Mouse (Mus musculus) right cerebral cortex, adult 18-20 months (tissue): ENCODE results near the gene Slc38a7.
"Not testable (repeated sequence)": the region's sequence is repeated elsewhere in the genome, so short reads cannot be mapped to it uniquely, and the experiment has no call there.

Experiments
- DNase-seq: peaks from one replicate; pipeline ENCODE4 v3.0.0; 2022; ENCODE audit warnings: mixed read lengths

The Slc38a7 gene

DNA sequence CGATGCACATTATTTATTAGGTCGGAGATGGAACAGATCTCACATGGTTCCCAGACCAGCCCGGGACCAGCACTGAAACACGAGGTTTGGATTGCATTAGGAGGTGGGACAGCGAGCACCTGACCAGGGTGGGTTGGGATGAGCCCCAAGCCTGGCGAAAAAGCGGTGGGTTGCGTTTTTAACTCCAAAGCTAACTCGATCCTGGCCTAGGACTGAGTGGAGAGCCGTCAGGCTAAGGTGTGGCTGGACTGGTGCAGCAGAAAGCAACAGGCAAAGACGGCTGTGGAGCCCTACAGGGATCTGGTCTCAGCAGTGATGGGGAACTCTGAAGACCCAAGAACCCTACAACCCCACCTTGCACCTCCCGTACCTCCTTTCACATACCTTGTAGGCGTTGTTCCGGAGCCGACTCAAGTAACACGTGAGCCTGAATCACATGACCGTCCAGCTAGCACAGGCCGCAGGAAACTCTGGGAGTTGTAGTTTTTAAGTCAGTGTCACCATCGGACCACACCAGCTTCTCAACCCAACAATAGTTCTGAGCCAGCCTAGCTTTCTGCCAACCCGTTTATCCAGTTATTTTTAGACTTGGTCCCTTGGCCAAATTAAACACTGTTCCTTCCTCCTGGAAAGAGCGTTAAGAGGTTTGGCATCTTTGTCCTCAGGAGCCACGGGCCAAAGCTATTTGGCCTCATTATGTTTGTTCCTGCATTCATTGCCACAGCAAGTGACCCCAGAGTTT is at the start of gene Slc38a7:
Slc38a7 (minus strand) TSS at position 438 of the 742 bp plus-strand sequence.
- DNase-seq: peak; percentile 89

DNA sequence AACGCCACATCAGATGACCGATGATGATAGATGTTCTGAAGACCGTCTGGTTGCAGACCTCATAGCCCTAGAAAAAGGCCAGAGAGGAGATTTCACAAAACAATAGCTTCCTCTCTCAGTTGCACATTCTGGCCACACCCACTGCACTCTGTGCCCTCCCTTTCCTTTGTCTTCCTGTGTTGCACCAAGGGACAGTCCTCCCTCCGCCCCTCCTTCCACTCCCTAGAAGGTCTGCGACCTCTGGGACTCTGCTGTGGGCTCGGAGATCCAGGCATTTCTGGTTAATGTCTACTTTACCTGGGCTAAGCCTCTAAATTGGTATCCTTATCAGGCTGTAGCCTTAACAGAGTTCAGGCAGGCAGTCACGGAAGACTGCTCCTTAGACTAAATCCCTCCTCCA is 48.5 kb upstream of the Slc38a7 start:
- DNase-seq: no peak

DNA sequence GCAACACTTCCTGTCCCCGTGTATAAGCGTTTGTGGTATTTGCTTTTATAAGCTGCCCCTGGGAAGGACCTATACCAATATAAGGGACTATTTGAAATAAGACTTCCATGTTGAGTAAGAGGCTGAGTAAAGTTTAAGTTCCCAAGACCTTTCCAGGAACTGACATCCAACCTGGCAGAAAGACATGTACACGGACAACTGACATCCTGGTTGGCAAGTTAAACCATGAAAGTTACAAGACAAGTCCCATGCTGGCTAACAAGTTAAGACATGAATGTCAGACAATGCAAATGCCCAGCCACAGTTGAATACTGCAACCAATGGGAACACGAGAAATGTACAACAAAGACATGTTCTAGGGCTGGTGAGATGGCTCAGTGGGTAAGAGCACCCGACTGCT is 40.4 kb upstream of the Slc38a7 start:
- no peak for DNase-seq

GRCm38 (mm10) chr8:95888285-95889136 is 35.2 kb upstream of the Slc38a7 start, which contains the start of gene Got2:
Gene Got2, minus strand, starts transcription at chr8:95888547.
- DNase-seq: peak; percentile 90

DNA sequence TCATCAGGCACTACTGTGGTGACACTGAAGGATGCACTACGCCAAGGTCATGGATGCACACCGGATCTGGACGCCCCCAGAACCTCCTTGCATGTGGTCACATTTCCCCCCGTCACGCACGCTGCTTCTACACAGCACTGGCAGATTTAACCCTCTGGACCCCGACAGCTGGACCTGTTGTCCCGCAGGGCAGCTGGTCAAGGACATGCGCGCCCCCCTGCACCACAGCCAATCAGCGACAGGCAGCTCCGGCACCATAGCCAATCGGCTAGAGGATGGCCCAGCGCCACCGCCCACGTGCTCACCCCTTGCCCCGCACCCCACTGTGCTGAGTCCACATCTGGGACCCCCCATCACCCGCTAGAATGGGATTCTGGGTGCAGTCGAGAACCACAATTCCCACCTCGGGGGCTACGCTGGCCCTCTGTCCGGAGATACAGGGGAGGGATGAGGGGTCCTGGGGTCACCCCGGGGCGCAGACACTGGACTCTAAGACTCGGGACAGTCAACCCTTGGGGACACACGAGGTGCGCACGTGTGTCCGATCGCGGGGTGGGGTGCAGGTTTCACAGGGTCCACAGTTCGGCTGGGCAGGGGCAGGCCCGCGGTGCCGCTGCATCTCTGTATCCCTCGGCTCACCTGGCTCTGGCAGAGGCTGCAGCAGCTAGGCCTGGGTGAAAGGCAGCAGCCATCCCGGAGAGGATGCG is 34.4 kb upstream of the Slc38a7 start:
- peak; percentile 88 for DNase-seq

- peak; percentile 52 for DNase-seq
These were observed 33.6 kb upstream of the Slc38a7 start for GRCm38 (mm10) chr8:95886647-95887577.

- no peak for DNase-seq
These were observed 32.6 kb upstream of the Slc38a7 start for GRCm38 (mm10) chr8:95885966-95886365.

GRCm38 (mm10) chr8:95885271-95885841 is 32.0 kb upstream of the Slc38a7 start:
- no peak for DNase-seq

DNA sequence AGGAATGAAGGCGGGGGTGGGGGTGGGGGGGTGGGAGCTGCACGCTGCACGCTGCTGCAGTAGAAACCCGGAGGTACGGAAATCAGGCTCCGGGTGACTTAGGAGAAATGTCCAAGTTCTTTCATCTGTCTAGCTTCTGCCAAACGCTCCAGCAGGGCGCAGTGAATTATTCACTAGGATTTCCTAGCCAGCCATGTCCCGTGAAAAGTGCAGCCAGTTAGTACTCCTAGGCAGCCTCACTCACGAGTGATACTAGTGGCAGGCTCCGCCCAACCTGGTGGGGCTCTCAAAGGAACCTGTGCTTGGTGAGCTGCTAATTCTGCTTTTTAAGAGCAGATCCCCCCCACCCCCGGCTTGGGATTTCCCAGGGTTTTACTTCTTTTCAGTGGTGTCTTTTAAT is 31.2 kb upstream of the Slc38a7 start:
- no peak for DNase-seq

DNA sequence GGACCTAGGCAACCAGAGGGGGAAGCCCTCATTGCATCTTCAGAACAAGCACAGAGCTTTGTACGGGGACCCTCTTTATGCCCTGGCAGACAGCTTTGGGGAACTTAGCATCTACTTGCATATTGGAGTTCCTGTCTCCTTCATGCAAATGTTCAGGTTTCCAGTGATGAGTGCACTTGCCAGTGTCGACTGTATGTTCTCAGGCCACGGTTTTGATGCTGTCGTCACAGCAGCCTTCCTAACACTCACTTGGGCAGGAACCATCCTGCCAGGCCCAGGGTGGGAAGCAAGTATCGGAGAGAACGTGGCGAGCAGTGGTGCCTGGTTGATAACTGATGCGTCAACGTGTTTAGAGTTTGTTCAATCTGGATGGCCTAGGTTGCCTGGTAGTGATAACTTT is 28.9 kb upstream of the Slc38a7 start:
- no peak for DNase-seq

- peak; percentile 29 for DNase-seq
These were observed 28.2 kb upstream of the Slc38a7 start for GRCm38 (mm10) chr8:95881576-95881975.

GRCm38 (mm10) chr8:95879823-95880222 is 26.5 kb upstream of the Slc38a7 start:
- no peak for DNase-seq

GRCm38 (mm10) chr8:95878176-95878962 is 25.0 kb upstream of the Slc38a7 start:
- peak; percentile 22 for DNase-seq

DNA sequence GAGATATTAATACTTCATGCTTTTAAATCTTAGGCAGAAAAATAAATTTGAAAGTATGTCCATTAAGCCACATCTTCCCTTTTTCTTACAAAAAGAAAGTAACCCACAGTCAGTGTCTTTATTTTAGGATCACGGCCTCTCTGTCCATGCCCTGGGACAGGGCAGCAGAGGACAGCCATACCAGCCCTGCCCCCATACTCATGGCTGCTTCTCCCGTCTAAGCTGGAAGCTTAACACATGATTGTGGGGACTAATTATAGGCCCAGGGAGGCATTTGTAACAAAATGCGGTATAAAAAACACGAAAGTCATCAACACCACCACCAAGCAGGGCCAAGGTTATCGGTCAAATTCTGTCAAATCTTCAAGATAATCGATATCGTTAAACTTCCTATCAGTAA is 21.9 kb upstream of the Slc38a7 start:
- no peak for DNase-seq

DNA sequence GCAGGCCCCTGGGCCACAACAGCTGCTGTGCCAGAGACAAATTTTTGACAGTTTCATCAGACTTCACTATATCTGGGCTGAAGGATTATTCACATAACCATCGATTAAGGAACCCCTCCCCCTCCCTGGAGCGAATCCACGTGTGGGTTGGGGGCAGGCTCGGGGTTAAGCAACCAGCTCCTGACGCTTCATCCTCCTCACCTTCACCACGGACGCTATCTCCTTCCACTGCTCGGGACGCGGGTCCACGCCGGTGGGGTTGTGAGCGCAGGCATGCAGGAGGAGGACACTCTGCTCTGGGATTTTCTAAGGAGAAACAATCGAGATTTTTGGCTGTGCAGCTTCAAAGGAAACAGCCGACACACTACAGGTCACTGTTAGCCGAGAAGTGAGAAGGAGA is 18.4 kb upstream of the Slc38a7 start:
- DNase-seq: no peak

DNA sequence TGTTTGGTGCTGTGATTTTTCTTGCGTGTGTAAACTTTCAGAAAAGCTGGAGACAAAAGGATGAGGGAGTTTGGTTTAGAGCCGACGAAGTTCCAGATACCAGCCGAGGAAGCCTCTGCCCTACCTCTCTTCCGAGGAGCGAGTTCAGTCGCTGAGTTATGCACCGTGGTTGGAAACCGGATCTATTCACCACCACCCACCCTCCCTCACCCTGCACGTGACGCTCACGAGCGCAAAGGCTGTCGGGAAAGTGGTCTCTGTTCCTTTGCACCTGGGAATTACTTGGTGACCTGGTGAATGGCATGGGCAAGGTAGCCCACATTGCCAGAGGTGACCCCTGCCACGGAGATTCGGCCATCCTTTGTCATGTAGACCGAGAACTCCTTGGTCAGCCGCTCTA is 11.5 kb upstream of the Slc38a7 start:
- not testable (repeated sequence) for DNase-seq

DNA sequence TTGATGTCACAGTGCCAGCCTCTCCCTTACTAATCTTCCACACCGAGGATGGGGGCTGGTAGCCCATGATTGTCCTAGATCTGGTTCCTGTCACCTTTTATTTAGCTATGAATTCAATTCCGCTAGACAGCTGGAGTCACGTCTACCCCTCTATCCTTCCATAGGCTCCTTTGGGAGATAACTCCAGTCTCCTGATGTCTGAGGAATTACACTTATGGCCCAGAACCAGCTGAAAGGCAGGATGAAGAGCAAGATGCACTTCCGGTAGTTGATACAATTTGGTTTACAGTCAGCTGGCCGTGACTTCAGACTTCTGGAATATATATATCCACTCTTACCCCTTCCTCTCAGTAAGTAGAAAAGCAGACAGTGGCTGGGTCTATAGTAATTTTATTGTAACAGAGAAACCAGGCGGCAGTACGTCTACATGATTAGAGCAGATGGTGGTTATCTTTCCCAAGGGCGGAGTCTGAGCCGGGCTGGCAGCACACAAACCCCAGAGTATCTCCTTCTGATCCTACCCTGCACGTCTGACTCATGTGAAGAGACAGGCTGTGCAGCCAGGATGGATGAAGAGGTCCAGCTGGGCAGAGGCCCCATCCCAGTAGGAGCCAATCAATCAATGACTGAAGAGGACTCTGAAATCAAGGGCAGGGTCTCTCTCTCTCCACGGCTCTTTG is 10.6 kb upstream of the Slc38a7 start:
- not testable (repeated sequence) for DNase-seq

- no peak for DNase-seq
These were observed 835 bp upstream of the Slc38a7 start for GRCm38 (mm10) chr8:95854174-95854573.

DNA sequence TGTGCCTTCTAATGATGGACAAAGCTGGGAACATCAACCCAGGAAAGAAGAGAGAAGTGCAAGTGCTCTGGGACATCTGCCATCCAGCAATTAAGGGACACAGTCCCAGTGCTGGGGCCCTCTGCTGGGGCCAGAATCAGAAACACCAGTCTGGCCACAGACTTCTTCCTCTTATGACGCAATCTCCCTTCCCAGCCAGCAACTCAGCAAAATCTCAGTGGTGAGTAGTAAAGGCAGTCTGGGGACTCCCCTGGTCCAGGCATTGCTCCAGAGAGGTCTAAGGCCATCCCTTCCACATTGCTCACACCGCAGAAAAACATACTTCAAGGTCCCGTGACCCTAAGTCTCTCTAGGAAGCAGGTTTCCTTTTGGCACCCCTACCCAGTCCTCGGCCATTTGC is 1.0 kb downstream of the Slc38a7 start:
- DNase-seq: no peak

DNA sequence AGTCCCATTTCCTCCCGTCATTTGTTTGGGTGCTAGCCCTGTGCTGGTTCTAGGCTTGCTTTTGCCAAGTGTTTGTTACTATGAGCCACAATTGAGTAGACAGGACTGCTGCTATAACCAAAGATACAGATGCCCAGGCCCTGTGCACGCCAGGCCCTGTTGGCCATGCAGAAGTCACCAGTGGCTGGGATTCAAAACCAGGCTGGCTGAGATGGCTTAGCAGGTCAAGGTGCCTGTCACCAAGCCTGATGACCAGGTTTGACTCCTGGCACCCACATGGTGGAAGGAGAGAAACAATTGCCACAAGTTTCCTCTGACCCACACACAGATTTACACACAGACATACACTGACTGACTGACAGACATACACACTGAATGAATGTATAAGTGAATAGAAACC is 3.0 kb downstream of the Slc38a7 start:
- no peak for DNase-seq
